Mouse (Mus musculus): ENCODE data around the gene Tdg. TPM values are rescaled to one million over a fixed set of nuclear protein-coding genes. Genes with fewer than 3 reads are reported as not detected.

Gene Tdg
- total and polyA plus RNA-seq, 3 experiments = 63.0 to 115 (median 88.9) TPM

DNA sequence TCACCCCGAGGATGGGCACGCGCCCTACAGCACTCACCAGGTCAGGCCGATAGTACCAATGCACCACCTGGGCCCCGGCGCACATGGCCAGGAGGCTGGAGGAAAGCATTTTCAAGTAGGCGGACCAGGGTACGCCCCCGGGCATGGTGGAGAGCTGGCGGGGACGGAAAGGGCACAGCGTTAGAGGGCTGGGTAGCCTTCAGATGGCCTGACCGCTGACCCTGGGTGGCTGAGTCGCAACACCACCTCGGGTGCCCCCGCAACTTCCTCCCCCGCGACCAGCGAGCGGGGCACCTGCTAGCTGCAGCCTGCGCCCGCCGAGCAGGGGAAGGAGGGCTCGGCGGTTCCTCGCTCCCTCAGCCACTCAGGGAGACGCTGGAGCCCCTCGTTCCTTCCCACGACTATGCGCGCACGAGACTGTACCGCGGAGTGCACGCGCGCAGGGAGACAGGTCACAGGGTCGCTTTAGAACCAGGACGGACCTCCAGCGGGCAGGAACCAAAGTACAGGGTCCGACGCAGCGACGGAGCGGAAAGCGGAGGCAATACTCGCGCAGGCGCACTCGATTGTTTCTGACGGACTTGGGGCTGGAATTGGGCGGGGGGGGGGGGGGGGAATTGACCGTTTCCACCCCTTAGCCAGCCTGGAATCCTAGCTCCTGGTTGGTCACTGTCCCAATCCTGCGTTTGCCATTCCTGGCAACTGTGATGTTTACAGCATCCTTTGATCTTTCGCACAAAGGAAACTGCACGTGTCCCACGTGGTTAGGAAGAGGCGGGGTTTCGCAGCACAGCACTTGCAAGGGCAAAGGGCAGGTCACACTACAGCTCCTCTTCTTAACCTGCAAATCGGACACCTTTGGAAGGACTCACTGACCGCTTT is 6.7 kb upstream of the Tdg start, which contains the start of gene 1190007I07Rik:
1190007I07Rik (minus strand) TSS at position 558 of the 882 bp plus-strand sequence.
- H3K4me2 ChIP-seq (ENCODE audit: insufficient read depth, low read depth, poor library complexity, severe bottlenecking) = peak within 1 kb of the TSS; percentile 97
- peaks cover 0 to 10% of the 10 kb centered on the region in 2 experiments; a peak in 1 of 4 replicates for H3K4me1 ChIP-seq (ENCODE audit: control insufficient read depth in 1 of 2, insufficient read depth in 2 of 2)
- H3K9me3 ChIP-seq (replicated peaks; ENCODE audit: low read length) = no peaks in the 10 kb centered on the region
- H3K79me2 ChIP-seq (replicated peaks; ENCODE audit: control insufficient read depth, extremely low read depth, insufficient read depth, poor library complexity, severe bottlenecking) = peaks cover 4% of the 10 kb centered on the region; the same call in 1 of the 2 replicates
- no peaks in the 10 kb centered on the region for H3K27me3 ChIP-seq (replicated peaks)
- TF ChIP-seq KAT2A (IDR thresholded peaks at IDR 0.05; ENCODE audit: insufficient replicate concordance, low read length) (peak; percentile 50; the same call in 1 of the 2 replicates), RCOR1 (conservative IDR thresholded peaks at IDR 0.05; ENCODE audit: low read depth, low read length) (no peak), USF1 (IDR thresholded peaks at IDR 0.05; ENCODE audit: low read depth, low read length) (peak; percentile 79), CHD1 (IDR thresholded peaks at IDR 0.05; ENCODE audit: low read depth, low read length) (no peak), ETS1 (conservative IDR thresholded peaks at IDR 0.05; ENCODE audit: low read depth, low read length) (no peak), ELF1 (IDR thresholded peaks at IDR 0.05; ENCODE audit: low read depth, low read length) (peak; percentile 34; the same call in 1 of the 2 replicates), MAFK (IDR thresholded peaks at IDR 0.05; ENCODE audit: insufficient replicate concordance, low read length) (no peak), MAZ (IDR thresholded peaks at IDR 0.05; ENCODE audit: low read depth, low read length) (peak; percentile 22; the same call in 1 of the 2 replicates), CHD2 (IDR thresholded peaks at IDR 0.05; ENCODE audit: low read length) (no peak), HCFC1 (IDR thresholded peaks at IDR 0.05; ENCODE audit: low read depth, low read length) (peak; percentile 82), NELFE (IDR thresholded peaks at IDR 0.05; ENCODE audit: low read depth, low read length) (peak; percentile 63; the same call in 1 of the 2 replicates), MEF2A (IDR thresholded peaks at IDR 0.05; ENCODE audit: borderline replicate concordance, low read depth, low read length) (no peak), EP300 (IDR thresholded peaks at IDR 0.05; ENCODE audit: low read length) (no peak), POLR2A (IDR thresholded peaks at IDR 0.05; ENCODE audit: low read depth, low read length) (peak; percentile 79), CTCF (conservative IDR thresholded peaks at IDR 0.05 in 1 of 2, IDR thresholded peaks at IDR 0.05 in 1 of 2; ENCODE audit: low read depth in 2 of 2, low read length in 2 of 2) (no peak), SMC3 (IDR thresholded peaks at IDR 0.05; ENCODE audit: low read depth, low read length) (no peak), JUND (conservative IDR thresholded peaks at IDR 0.05; ENCODE audit: low read depth, low read length) (no peak), IRF4 (IDR thresholded peaks at IDR 0.05; ENCODE audit: low read depth, low read length) (no peak), MXI1 (IDR thresholded peaks at IDR 0.05; ENCODE audit: low read depth, low read length) (peak; percentile 93), ZNF384 (IDR thresholded peaks at IDR 0.05; ENCODE audit: low read depth, low read length) (no peak), UBTF (IDR thresholded peaks at IDR 0.05; ENCODE audit: low read depth, low read length) (no peak), BHLHE40 (IDR thresholded peaks at IDR 0.05; ENCODE audit: low read depth, low read length) (peak; percentile 92), MYC (IDR thresholded peaks at IDR 0.05; ENCODE audit: low read depth, low read length) (peak; percentile 96), TCF12 (IDR thresholded peaks at IDR 0.05; ENCODE audit: low read depth, low read length) (peak; percentile 75), USF2 (conservative IDR thresholded peaks at IDR 0.05; ENCODE audit: low read depth, low read length) (peak; percentile 76), GABPA (IDR thresholded peaks at IDR 0.05; ENCODE audit: insufficient replicate concordance, low read depth, low read length) (no peak), PAX5 (IDR thresholded peaks at IDR 0.05; ENCODE audit: low read length) (no peak), E2F4 (IDR thresholded peaks at IDR 0.05; ENCODE audit: insufficient replicate concordance, low read depth, low read length) (no peak), ZC3H11A (IDR thresholded peaks at IDR 0.05; ENCODE audit: low read depth, low read length) (no peak), POLR2AphosphoS2 (IDR thresholded peaks at IDR 0.05; ENCODE audit: low read depth, low read length) (no peak; the same call in 1 of the 2 replicates), TBP (conservative IDR thresholded peaks at IDR 0.05; ENCODE audit: low read depth, low read length) (peak; percentile 81), JUN (IDR thresholded peaks at IDR 0.05; ENCODE audit: insufficient read depth, low read depth, low read length) (no peak), RAD21 (IDR thresholded peaks at IDR 0.05; ENCODE audit: low read depth, low read length) (no peak), ZMIZ1 (IDR thresholded peaks at IDR 0.05; ENCODE audit: low read depth, low read length) (peak; percentile 45; the same call in 1 of the 2 replicates), SIN3A (IDR thresholded peaks at IDR 0.05; ENCODE audit: low read length) (no peak; the same call in 1 of the 2 replicates), MAX (IDR thresholded peaks at IDR 0.05; ENCODE audit: low read length) (peak; percentile 95), NRF1 (IDR thresholded peaks at IDR 0.05; ENCODE audit: low read depth, low read length) (peak; percentile 83), ZKSCAN1 (IDR thresholded peaks at IDR 0.05; ENCODE audit: borderline replicate concordance, low read depth, low read length) (no peak)
- H3K9ac ChIP-seq (ENCODE audit: insufficient read depth, low read depth) = peak within 1 kb of the TSS; percentile 65
- in situ Hi-C loops (cut with MboI; ENCODE audit: low pct_ligation_motif_present, low pct_unique_long_range_greater_than_20kb, low sequenced_read_pairs) (no loop called here), dilution Hi-C loops (cut with MboI; ENCODE audit: extremely low pct_ligation_motif_present, extremely low pct_unique_long_range_greater_than_20kb, low sequenced_read_pairs) (no loop called here)
- H3K4me3 ChIP-seq (replicated peaks in 1 of 3; ENCODE audit: low read depth in 2 of 3, low read length in 2 of 3, poor library complexity in 1 of 3) = peak within 1 kb of the TSS; percentile 68 to 94 (median 81)
- H3K36me3 ChIP-seq (replicated peaks in 1 of 2; ENCODE audit: control insufficient read depth in 1 of 2, insufficient read depth in 1 of 2, low read length in 1 of 2) = no peaks in the 10 kb centered on the region
- H3K27ac ChIP-seq (ENCODE audit: insufficient read depth, low read depth) = 0 out of 2 replicates have a peak within 1 kb of the TSS, but pooled peaks have one; percentile 25
- peak; percentile 93 for DNase-seq (ENCODE audit: extremely low read depth)
